10 mouse cellular contexts compared by ENCODE assay signal in the genomic region with DNA sequence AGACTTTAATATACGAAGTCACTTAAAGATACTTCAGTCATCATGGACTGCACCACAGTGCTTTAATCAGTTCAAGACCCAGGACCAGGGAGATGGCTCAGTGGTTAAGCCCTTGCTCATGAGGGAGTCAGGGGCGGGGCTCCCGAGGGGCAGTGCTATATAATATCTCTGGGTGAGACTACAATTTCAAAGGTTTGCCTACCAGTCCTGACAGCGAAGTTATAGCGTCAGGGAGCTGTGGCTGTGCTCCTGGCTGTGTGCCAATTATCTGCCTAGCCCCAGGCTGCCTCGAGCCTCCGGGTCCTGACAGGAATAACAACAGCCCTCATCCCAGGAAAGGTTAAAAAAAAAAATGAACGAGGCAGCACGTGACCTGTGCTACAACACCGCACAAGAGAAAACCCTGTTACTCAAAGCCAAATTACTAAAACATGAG. TPM values are rescaled to one million over a fixed set of nuclear protein-coding genes. Genes with fewer than 3 reads are reported as not detected.
DNase-seq lines count a peak whose midpoint lies in the region; ATAC-seq and TF ChIP-seq lines count a peak whose summit lies in the region.
"Had no signal": no experiment of that assay in that cellular context is flagged by ENCODE, and none has a peak within 500 bp of the region (broad histone marks: within the 10 kb centered on the region; RNA-seq: fewer than 3 reads in every experiment).

No protein-coding gene starts in this region.

- 27% methylated on average over 10 of the region's 10 CpGs for WGBS in forebrain, embryonic 13.5 days
- 15% methylated on average over 10 of the region's 10 CpGs for WGBS in kidney, postnatal 0 days
- 26% methylated on average over 10 of the region's 10 CpGs for whole genome bisulfite sequencing in neural tube, embryonic 13.5 days

- no peaks in the 10 kb centered on the region for H3K9me3 ChIP-seq in forebrain, embryonic 13.5 days (replicated peaks)
- H3K9me3 ChIP-seq in kidney, postnatal 0 days (replicated peaks; ENCODE audit: low read length), result no peaks in the 10 kb centered on the region
- H3K9me3 ChIP-seq in neural tube, embryonic 13.5 days, result no peaks in the 10 kb centered on the region
- H3K9me3 ChIP-seq: embryonic facial prominence, embryonic 15.5 days had no signal

- H3K36me3 ChIP-seq in forebrain, embryonic 13.5 days (ENCODE audit: poor library complexity, severe bottlenecking), result no peaks in the 10 kb centered on the region
- no peaks in the 10 kb centered on the region for H3K36me3 ChIP-seq in kidney, postnatal 0 days (ENCODE audit: insufficient read depth, low read length)
- no peaks in the 10 kb centered on the region for H3K36me3 ChIP-seq in neural tube, embryonic 13.5 days
- H3K36me3 ChIP-seq: embryonic facial prominence, embryonic 15.5 days had no signal

- TF ChIP-seq CTCF in kidney, postnatal 0 days (IDR thresholded peaks at IDR 0.05; ENCODE audit: low read depth), result no peak

- H3K27ac ChIP-seq in forebrain, embryonic 13.5 days, result peak overlapping the region; percentile 12; the same call in 1 of the 2 replicates
- H3K27ac ChIP-seq in kidney, postnatal 0 days, result no peak overlapping the region
- H3K27ac ChIP-seq in neural tube, embryonic 13.5 days (replicated peaks), result no peak overlapping the region
- H3K27ac ChIP-seq: embryonic facial prominence, embryonic 15.5 days had no signal

- 0 out of 2 replicates have a peak overlapping the region, but pooled peaks have one; percentile 23 for H3K4me2 ChIP-seq in forebrain, embryonic 13.5 days
- no peak overlapping the region for H3K4me2 ChIP-seq in kidney, postnatal 0 days (ENCODE audit: low read length)
- peak overlapping the region; percentile 31 for H3K4me2 ChIP-seq in neural tube, embryonic 13.5 days
- H3K4me2 ChIP-seq: embryonic facial prominence, embryonic 15.5 days had no signal

- peak; percentile 65 for ATAC-seq in forebrain, embryonic 13.5 days
- peak; percentile 51; the same call in 1 of the 2 replicates for ATAC-seq in kidney, postnatal 0 days (replicated peaks; ENCODE audit: low FRiP score, low read depth)
- peak; percentile 41; the same call in 1 of the 2 replicates for ATAC-seq in neural tube, embryonic 13.5 days (ENCODE audit: low read depth)
- ATAC-seq: Patski had no signal

- no peaks in the 10 kb centered on the region for H3K27me3 ChIP-seq in forebrain, embryonic 13.5 days
- H3K27me3 ChIP-seq in kidney, postnatal 0 days (ENCODE audit: insufficient read depth, low read length), result no peaks in the 10 kb centered on the region
- H3K27me3 ChIP-seq in neural tube, embryonic 13.5 days, result no peaks in the 10 kb centered on the region
- H3K27me3 ChIP-seq: embryonic facial prominence, embryonic 15.5 days; Patski had no signal

- H3K4me1 ChIP-seq in forebrain, embryonic 13.5 days, result peaks cover 52% of the 10 kb centered on the region
- H3K4me1 ChIP-seq in kidney, postnatal 0 days (replicated peaks; ENCODE audit: insufficient read depth, low read length), result peaks cover 16% of the 10 kb centered on the region
- H3K4me1 ChIP-seq in neural tube, embryonic 13.5 days (replicated peaks), result peaks cover 62% of the 10 kb centered on the region

- no peak overlapping the region for H3K9ac ChIP-seq in forebrain, embryonic 13.5 days
- H3K9ac ChIP-seq in kidney, postnatal 0 days (ENCODE audit: low read depth, low read length), result no peak overlapping the region
- no peak overlapping the region for H3K9ac ChIP-seq in neural tube, embryonic 13.5 days
- H3K9ac ChIP-seq: embryonic facial prominence, embryonic 15.5 days had no signal

- peak; percentile 59 for DNase-seq in kidney, adult 11 months
- DNase-seq in kidney, adult 18-20 months, result no peak
- no peak for DNase-seq in kidney, postnatal 0 days (ENCODE audit: low spot score)
- no peak for DNase-seq in layer of hippocampus, postnatal 36 days
- no peak for DNase-seq in spleen, postnatal 4 days (ENCODE audit: low spot score in 2 of 2)
- DNase-seq in testis, postnatal 10 days (ENCODE audit: low spot score), result no peak

- H3K4me3 ChIP-seq in forebrain, embryonic 13.5 days, result no peak overlapping the region
- H3K4me3 ChIP-seq in kidney, postnatal 0 days (replicated peaks; ENCODE audit: low read depth, low read length), result no peak overlapping the region
- H3K4me3 ChIP-seq in neural tube, embryonic 13.5 days, result no peak overlapping the region
- H3K4me3 ChIP-seq: embryonic facial prominence, embryonic 15.5 days had no signal

RNA-seq across cellular contexts. Expression of a gene that starts 24.7 kb away (rescaled TPM):
- 130 and 138 TPM in 2 replicates for polyA plus RNA-seq in forebrain, embryonic 13.5 days (2015; fragmentation: Nextera tagmentation; extraction: Ambion mirVana)
- 23.0 and 24.1 TPM in 2 replicates for polyA plus RNA-seq in kidney, postnatal 0 days (2015; fragmentation: Nextera tagmentation; extraction: Ambion mirVana)
- 126 and 142 TPM in 2 replicates for polyA plus RNA-seq in neural tube, embryonic 13.5 days (2015; fragmentation: Nextera tagmentation; extraction: Ambion mirVana)
- 100 to 1,000 TPM; 410 to 433 TPM for total RNA-seq in layer of hippocampus, postnatal 36 days (2021)
